In genomic region chr17:70728719-70729281, GRCm38 (mm10) we compare ENCODE assay signal across 8 mouse cellular contexts.
A peak's percentile ranks its signal among the peaks of the same experiment; 100 is the strongest.
DNase-seq lines count a peak whose midpoint lies in the region; ATAC-seq and TF ChIP-seq lines count a peak whose summit lies in the region.

No protein-coding gene starts in this region.

- 45% methylated on average over 5 of the region's 5 CpGs for WGBS in heart, embryonic 15.5 days
- WGBS in midbrain, embryonic 13.5 days, result 90% methylated on average over 5 of the region's 5 CpGs

- no peak for TF ChIP-seq POLR2A in bone marrow macrophage, adult 2 months (IDR thresholded peaks at IDR 0.05; ENCODE audit: borderline replicate concordance, low read depth, low read length)

- intact Hi-C loops in left cerebral cortex, postnatal 4 days (cut with DNase I), result no loop called here

- H3K4me2 ChIP-seq in heart, embryonic 15.5 days, result no peak overlapping the region
- no peak overlapping the region for H3K4me2 ChIP-seq in midbrain, embryonic 13.5 days (replicated peaks)

- no peaks in the 10 kb centered on the region for H3K27me3 ChIP-seq in heart, embryonic 15.5 days
- H3K27me3 ChIP-seq in midbrain, embryonic 13.5 days, result no peaks in the 10 kb centered on the region

- H3K36me3 ChIP-seq in heart, embryonic 15.5 days, result no peaks in the 10 kb centered on the region
- no peaks in the 10 kb centered on the region for H3K36me3 ChIP-seq in midbrain, embryonic 13.5 days

- ATAC-seq in heart, embryonic 15.5 days (replicated peaks; ENCODE audit: insufficient number of reproducible peaks, insufficient read depth, low FRiP score, low read depth), result peak; percentile 69; the same call in 1 of the 2 replicates
- no peak for ATAC-seq in midbrain, embryonic 13.5 days

- H3K27ac ChIP-seq in bone marrow macrophage, adult 2 months (ENCODE audit: insufficient read depth, low read depth, low read length), result peak overlapping the region; percentile 97
- peak overlapping the region; percentile 73 for H3K27ac ChIP-seq in heart, embryonic 15.5 days
- H3K27ac ChIP-seq in midbrain, embryonic 13.5 days, result no peak overlapping the region

- H3K9ac ChIP-seq in heart, embryonic 15.5 days, result no peak overlapping the region
- no peak overlapping the region for H3K9ac ChIP-seq in midbrain, embryonic 13.5 days (replicated peaks)

- peak overlapping the region; percentile 7 for H3K4me3 ChIP-seq in bone marrow macrophage, adult 2 months (ENCODE audit: insufficient read depth, low read length)
- H3K4me3 ChIP-seq in heart, embryonic 15.5 days, result no peak overlapping the region
- no peak overlapping the region for H3K4me3 ChIP-seq in midbrain, embryonic 13.5 days (replicated peaks)

- no peaks in the 10 kb centered on the region for H3K9me3 ChIP-seq in heart, embryonic 15.5 days (replicated peaks)
- H3K9me3 ChIP-seq in midbrain, embryonic 13.5 days, result no peaks in the 10 kb centered on the region

- TF ChIP-seq CTCF in bone marrow macrophage, adult 2 months (IDR thresholded peaks at IDR 0.05; ENCODE audit: low read depth, low read length), result no peak

- DNase-seq in left cerebral cortex, adult 11 months (ENCODE audit: low spot score), result peak; percentile 45
- DNase-seq in left cerebral cortex, postnatal 4 days, result no peak
- DNase-seq in kidney, postnatal 4 days, result peak; percentile 74 to 79
- peak; percentile 35 to 59 for DNase-seq in natural killer cell, adult 2 months (ENCODE audit: low spot score in 2 of 2)
- DNase-seq in thymus, postnatal 0 days (ENCODE audit: low spot score), result no peak

- peaks cover 16% of the 10 kb centered on the region for H3K4me1 ChIP-seq in bone marrow macrophage, adult 2 months (ENCODE audit: control insufficient read depth, insufficient read depth, low read length)
- H3K4me1 ChIP-seq in heart, embryonic 15.5 days (replicated peaks), result no peaks in the 10 kb centered on the region
- no peaks in the 10 kb centered on the region for H3K4me1 ChIP-seq in midbrain, embryonic 13.5 days (replicated peaks)

Comparison
In these comparisons a context has a peak if more than half of its experiments do, and no peak if none do; other contexts are left out.
1. DNase-seq: peak in left cerebral cortex, adult 11 months (single experiment), kidney, postnatal 4 days (2 of 2) and natural killer cell, adult 2 months (2 of 2); none in left cerebral cortex, postnatal 4 days (single experiment) and thymus, postnatal 0 days (single experiment).